Mouse (Mus musculus) neural tube, embryonic 11.5 days (tissue): Measurements from ENCODE around the gene Ehmt2. TPM values are rescaled to one million over a fixed set of nuclear protein-coding genes. Genes with fewer than 3 reads are reported as not detected.
A peak's percentile ranks its signal among the peaks of the same experiment; 100 is the strongest.

Experiments used
- ATAC-seq: fragments of 200-750 bp; cut with Nextera tagmentation; 2 replicates; pipeline ENCODE4 v1.8.0; 2017; ENCODE audit warnings: moderate number of reproducible peaks, mild to moderate bottlenecking, moderate TSS enrichment, moderate library complexity; ENCODE audit not compliant: insufficient read depth, low FRiP score, low TSS enrichment
- DNase-seq: peaks from one replicate; pipeline ENCODE4 v3.0.0-alpha.2; 2015; ENCODE audit warnings: low spot score
- H3K27ac ChIP-seq: fragments of 300-500 bp; sonication (generic); 2 replicates; pipeline ENCODE4 v1.5.1; 2014; ENCODE audit warnings: low read depth, mild to moderate bottlenecking, low read length
- H3K27me3 ChIP-seq: fragments of 300-500 bp; sonication (generic); 2 replicates; pipeline ENCODE4 v1.6.1; 2014; ENCODE audit warnings: mild to moderate bottlenecking, low read length, mixed read lengths; ENCODE audit not compliant: control insufficient read depth, insufficient read depth
- H3K36me3 ChIP-seq: fragments of 300-500 bp; sonication (generic); 2 replicates; pipeline ENCODE4 v1.6.1; 2014; ENCODE audit warnings: mild to moderate bottlenecking, low read length, moderate library complexity, mixed read lengths; ENCODE audit not compliant: control insufficient read depth, insufficient read depth
- H3K4me1 ChIP-seq: fragments of 300-500 bp; sonication (generic); 2 replicates; pipeline ENCODE4 v1.6.1; 2014; ENCODE audit warnings: low read length, mixed read lengths; ENCODE audit not compliant: control insufficient read depth, insufficient read depth
- H3K4me2 ChIP-seq: fragments of 300-500 bp; sonication (generic); 2 replicates; pipeline ENCODE4 v1.6.1; 2014; ENCODE audit warnings: low read depth, mild to moderate bottlenecking, moderate library complexity
- H3K4me3 ChIP-seq: fragments of 300-500 bp; sonication (generic); 2 replicates; pipeline ENCODE4 v1.5.1; 2014; ENCODE audit warnings: low read depth, low read length
- H3K9ac ChIP-seq: fragments of 300-500 bp; sonication (generic); 2 replicates; pipeline ENCODE4 v1.6.1; 2014; ENCODE audit warnings: mild to moderate bottlenecking, low read length
- H3K9me3 ChIP-seq: fragments of 300-500 bp; sonication (generic); 2 replicates; pipeline ENCODE4 v1.6.1; 2016; ENCODE audit warnings: low read length; ENCODE audit not compliant: control insufficient read depth
- WGBS: fragments of 180-500 bp; shearing (Covaris S2); extraction: QIAGEN DNeasy Blood & Tissue Kit; methylation state at CpG from one replicate; pipeline ENCODE4 v1.1.7; 2014; 5-methylcytosine and 5-hydroxymethylcytosine counted together
- polyA plus RNA-seq: library from polyadenylated mRNA; unstranded; fragments of >200 nt; fragmentation: Nextera tagmentation; extraction: Ambion mirVana; gene quantifications from 2 replicates; pipeline ENCODE4 v1.2.1, GENCODE M21; 2014

Ehmt2 gene
- polyA plus RNA-seq, 1 experiment from 2014 or later: 62.7 TPM

DNA sequence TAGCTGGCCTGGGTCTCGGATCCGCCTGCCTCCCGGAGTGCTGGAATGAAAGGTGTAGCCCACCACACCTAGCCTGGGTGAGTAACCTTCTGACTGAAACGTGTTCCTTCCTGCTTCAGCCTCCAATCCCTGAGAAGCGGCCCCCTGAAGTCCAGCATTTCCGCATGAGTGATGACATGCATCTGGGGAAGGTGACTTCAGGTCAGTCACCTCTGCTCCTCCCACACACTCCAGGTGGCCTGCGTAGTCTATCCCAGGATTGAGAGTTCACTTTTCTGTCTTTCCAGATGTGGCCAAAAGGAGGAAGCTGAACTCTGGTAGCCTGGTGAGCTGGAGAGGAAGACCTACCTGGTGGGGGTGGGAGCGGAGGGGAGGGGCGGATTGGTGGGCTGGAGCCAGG, 4.6 kb downstream of the Ehmt2 start:
- Histone ChIP-seq H3K4me1 (peaks cover 3% of the 10 kb centered on the region; the same call in 1 of the 2 replicates), H3K9ac (no peak overlapping the region), H3K4me2 (no peak overlapping the region), H3K4me3 (no peak overlapping the region), H3K9me3 (no peaks in the 10 kb centered on the region), H3K27ac (no peak overlapping the region), H3K27me3 (no peaks in the 10 kb centered on the region), H3K36me3 (peaks cover 37% of the 10 kb centered on the region)
- ATAC-seq: no peak
- DNase-seq: no peak
- 92% methylated on average over 9 of the region's 9 CpGs for WGBS

DNA sequence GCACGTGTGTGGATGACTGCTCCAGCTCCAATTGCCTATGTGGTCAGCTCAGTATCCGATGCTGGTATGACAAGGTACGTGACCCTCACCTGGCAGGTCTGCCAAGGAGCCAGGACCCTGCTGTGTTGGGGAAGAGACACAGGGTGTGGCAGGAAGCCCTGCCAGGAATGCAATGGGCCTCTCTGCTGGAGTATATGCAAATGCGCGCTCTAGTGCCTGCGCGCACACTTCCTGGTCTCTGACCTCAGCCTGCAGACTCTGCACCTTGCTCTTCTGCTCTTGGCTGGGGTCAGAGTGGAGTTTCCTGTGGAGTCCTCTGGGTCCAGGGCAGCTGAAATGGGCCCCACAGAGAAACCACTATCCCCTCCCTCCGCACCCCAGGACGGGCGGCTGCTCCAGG, 12.7 kb downstream of the Ehmt2 start:
- H3K27me3 ChIP-seq: no peaks in the 10 kb centered on the region
- peaks cover 57% of the 10 kb centered on the region for H3K36me3 ChIP-seq
- ATAC-seq: no peak
- H3K9ac ChIP-seq: no peak overlapping the region
- DNase-seq: no peak
- no peaks in the 10 kb centered on the region for H3K4me1 ChIP-seq
- no peak overlapping the region for H3K27ac ChIP-seq
- 93% methylated on average over 10 of the region's 10 CpGs for WGBS
- H3K4me3 ChIP-seq: no peak overlapping the region
- H3K9me3 ChIP-seq: no peaks in the 10 kb centered on the region
- H3K4me2 ChIP-seq: no peak overlapping the region

DNA sequence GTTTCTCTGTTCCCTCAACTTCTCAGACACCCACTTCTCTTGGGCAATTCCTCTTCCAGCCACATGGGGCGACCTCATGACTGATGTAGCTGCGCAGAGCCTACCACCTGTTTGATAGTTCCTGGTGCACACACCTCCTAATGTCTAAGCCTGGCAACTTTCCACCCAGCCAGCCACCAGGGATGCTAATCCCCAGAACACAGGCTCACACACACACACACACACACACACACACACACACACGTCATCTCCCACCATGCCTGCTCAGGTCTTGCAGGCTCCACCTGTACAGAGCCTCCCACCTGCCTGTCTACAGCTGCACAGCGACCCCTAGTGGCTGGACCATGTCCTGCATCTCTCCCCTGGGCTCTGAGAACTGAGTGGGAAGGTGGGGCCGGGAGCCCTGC, 13.7 kb downstream of the Ehmt2 start:
- H3K27ac ChIP-seq: no peak overlapping the region
- peak; percentile 76 for DNase-seq
- H3K27me3 ChIP-seq: no peaks in the 10 kb centered on the region
- 50% methylated on average over 5 of the region's 5 CpGs for WGBS
- H3K4me1 ChIP-seq: no peaks in the 10 kb centered on the region
- no peak overlapping the region for H3K4me2 ChIP-seq
- no peak overlapping the region for H3K9ac ChIP-seq
- H3K9me3 ChIP-seq: no peaks in the 10 kb centered on the region
- ATAC-seq: peak; percentile 39; the same call in 1 of the 2 replicates
- H3K36me3 ChIP-seq: peaks cover 49% of the 10 kb centered on the region
- H3K4me3 ChIP-seq: no peak overlapping the region

DNA sequence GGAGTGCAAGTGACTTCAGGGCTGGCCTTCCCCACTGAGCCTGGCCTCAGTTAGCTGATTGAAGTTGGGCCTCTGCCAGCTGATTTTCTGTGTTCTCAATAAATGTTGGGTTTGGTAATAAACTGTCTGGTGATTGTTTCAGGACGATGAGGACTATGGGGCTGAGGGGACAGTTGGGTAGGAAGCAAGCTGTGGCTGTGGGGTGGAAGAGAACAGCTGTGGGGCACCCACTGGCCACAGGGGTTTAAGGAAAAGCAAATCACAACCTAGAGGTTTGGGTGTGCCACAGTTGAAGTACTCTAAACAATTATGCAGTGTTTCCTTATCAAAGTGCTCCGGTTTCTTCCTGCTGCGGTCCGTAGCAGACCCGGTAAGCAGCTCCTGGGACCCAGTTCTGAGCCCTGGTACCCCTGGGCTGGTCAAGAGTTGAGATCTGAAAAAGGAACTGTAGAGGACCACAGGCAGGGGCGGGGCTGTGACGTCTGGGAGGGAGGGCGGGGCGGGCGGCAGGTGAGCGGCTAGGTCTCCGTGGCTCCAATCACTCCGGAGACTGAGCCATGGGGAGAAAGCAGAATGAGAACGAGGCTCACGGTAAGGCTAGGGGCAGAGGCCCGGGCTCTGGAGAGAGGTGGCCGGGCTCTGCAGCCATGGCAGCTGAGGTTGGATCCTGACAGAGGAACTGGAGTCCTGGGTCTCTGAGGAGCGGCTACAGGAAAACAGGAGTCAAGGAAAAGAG, 15.8 kb downstream of the Ehmt2 start, which contains the start of gene Slc44a4:
Gene Slc44a4, plus strand, starts transcription at position 537 of the 736 bp plus-strand sequence.
- ATAC-seq (no peak), DNase-seq (no peak)
- WGBS: 34% methylated on average over 18 of the region's 18 CpGs
- Histone ChIP-seq H3K27me3 (no peaks in the 10 kb centered on the region), H3K9ac (peak within 1 kb of the TSS; percentile 6; the same call in 1 of the 2 replicates), H3K27ac (no peak within 1 kb of the TSS), H3K36me3 (peaks cover 32% of the 10 kb centered on the region), H3K9me3 (no peaks in the 10 kb centered on the region), H3K4me2 (no peak within 1 kb of the TSS), H3K4me3 (no peak within 1 kb of the TSS), H3K4me1 (no peaks in the 10 kb centered on the region)

DNA sequence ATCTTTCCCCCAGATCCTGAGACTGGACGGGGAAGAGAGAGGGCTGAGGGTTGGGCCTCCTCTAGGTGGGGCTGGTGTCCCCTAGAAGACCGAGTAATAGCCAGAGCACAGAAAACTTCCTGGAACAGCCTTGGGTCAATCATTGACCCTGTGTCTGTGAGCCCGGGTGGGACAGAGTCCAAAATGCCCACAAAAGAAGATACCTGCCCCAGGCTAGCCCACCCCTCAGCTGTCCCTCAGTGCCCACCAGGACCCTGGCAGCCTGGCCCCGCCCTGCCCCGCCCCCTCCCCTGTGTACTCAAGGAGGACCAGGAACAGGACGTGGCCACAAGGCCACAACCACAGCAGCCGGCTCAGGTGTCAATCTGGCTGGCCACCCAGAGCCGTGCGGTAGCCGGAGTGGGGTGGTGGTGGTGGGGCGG, 17.2 kb downstream of the Ehmt2 start:
- no peak overlapping the region for H3K27ac ChIP-seq
- no peak overlapping the region; the same call in 1 of the 2 replicates for H3K9ac ChIP-seq
- H3K4me3 ChIP-seq: no peak overlapping the region
- no peak for DNase-seq
- no peaks in the 10 kb centered on the region for H3K4me1 ChIP-seq
- no peaks in the 10 kb centered on the region for H3K9me3 ChIP-seq
- no peak overlapping the region for H3K4me2 ChIP-seq
- peaks cover 25% of the 10 kb centered on the region for H3K36me3 ChIP-seq
- WGBS: 19% methylated on average over 11 of the region's 11 CpGs
- H3K27me3 ChIP-seq: no peaks in the 10 kb centered on the region
- ATAC-seq: no peak

DNA sequence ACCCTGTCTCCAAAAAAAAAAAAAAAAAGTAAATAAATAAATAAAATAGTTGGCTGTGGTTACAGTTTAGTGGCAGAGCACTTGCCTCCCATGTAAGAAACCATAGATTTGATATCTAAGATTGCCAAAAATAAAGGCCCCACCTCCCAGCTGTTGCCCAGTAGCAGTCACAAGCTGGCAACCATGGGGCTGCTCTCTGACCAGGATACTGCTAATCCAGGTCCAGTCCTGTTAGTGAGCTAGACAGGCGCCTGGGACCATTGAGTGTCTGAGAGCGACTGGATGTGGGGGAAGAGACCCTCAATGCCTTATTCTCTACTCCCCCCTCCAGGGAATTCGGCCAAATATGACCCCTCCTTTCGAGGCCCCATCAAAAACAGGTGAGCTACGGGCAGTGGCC, 18.0 kb downstream of the Ehmt2 start:
- Histone ChIP-seq H3K9ac (no peak overlapping the region), H3K9me3 (no peaks in the 10 kb centered on the region), H3K27me3 (no peaks in the 10 kb centered on the region), H3K4me1 (no peaks in the 10 kb centered on the region), H3K27ac (no peak overlapping the region), H3K4me2 (no peak overlapping the region), H3K36me3 (peaks cover 17% of the 10 kb centered on the region), H3K4me3 (no peak overlapping the region)
- ATAC-seq: no peak
- no peak for DNase-seq
- WGBS: 84% methylated on average over 5 of the region's 5 CpGs

DNA sequence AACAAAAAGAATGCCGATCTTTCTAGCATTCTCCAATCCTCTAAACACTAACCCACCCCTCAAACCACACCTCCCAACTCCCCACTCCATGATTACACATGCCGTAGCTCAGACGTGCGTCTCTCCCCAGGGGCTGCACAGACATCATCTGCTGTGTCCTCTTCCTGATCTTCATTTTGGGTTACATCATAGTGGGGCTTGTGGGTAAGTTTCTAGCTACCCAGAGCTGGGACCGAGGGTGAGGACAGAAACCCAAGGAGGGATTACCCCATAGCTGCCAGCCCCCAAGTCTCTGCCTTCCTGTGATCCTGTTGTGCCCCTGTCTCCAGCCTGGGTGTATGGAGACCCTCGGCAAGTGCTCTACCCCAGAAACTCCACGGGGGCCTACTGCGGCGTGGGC, 18.9 kb downstream of the Ehmt2 start:
- ATAC-seq (no peak), DNase-seq (no peak)
- WGBS: 85% methylated on average over 9 of the region's 9 CpGs

DNA sequence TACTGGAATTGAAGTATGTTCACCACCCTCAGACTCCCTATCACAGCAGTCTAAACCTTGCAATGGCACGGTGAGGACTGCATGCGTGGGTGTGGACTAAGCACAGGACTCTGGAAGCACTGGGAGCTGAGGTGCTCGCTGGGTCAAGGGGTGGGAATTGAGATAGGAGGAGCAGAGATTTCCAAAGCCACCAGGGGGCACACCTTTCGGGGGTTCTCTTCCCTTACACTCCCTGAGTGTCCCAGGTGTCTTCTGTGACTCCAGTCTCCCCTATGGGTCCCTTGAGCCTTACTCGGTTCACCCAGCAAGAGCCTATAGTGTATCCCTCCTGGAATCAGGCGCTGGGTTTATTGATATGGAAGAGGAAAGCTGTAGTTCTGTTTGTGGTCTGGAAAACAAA, 24.7 kb downstream of the Ehmt2 start:
- DNase-seq: no peak
- ATAC-seq: no peak

More for the DNA sequence above, 18.9 kb downstream of the Ehmt2 start:
- Histone ChIP-seq H3K27me3 (no peaks in the 10 kb centered on the region), H3K9ac (no peak overlapping the region; the same call in 1 of the 2 replicates), H3K36me3 (peaks cover 9% of the 10 kb centered on the region), H3K9me3 (no peaks in the 10 kb centered on the region), H3K4me3 (no peak overlapping the region), H3K4me1 (no peaks in the 10 kb centered on the region), H3K4me2 (no peak overlapping the region), H3K27ac (no peak overlapping the region)

DNA sequence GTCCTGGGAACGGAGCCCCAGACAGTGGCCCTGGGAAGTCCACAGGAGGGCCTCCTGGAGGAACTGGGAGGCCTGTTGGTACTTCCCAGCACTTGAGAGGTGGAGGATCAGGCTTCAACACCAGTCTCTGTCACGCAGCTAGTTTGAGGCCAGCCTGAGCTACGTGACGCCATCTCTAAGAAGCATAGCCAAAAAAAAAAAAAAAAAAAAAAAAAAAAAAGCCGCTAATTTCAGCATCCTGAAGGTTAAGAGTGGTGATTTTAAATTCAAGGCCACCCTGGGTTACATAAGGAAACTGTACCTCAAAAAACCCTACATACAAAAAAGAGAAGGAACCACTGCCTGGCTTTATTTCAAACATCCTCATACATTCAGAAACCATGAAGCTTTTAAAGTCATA, 26.0 kb downstream of the Ehmt2 start:
- no peaks in the 10 kb centered on the region for H3K4me1 ChIP-seq
- DNase-seq: no peak
- no peak overlapping the region for H3K9ac ChIP-seq
- H3K4me3 ChIP-seq: no peak overlapping the region
- no peaks in the 10 kb centered on the region for H3K27me3 ChIP-seq
- ATAC-seq: no peak
- H3K27ac ChIP-seq: no peak overlapping the region
- H3K4me2 ChIP-seq: no peak overlapping the region
- no peaks in the 10 kb centered on the region for H3K9me3 ChIP-seq
- H3K36me3 ChIP-seq: no peaks in the 10 kb centered on the region
- 76% methylated on average over 5 of the region's 5 CpGs for WGBS

More for the DNA sequence above, 24.7 kb downstream of the Ehmt2 start:
- Histone ChIP-seq H3K4me2 (no peak overlapping the region), H3K4me1 (no peaks in the 10 kb centered on the region), H3K27me3 (no peaks in the 10 kb centered on the region), H3K36me3 (no peaks in the 10 kb centered on the region), H3K27ac (no peak overlapping the region), H3K4me3 (no peak overlapping the region), H3K9me3 (no peaks in the 10 kb centered on the region), H3K9ac (no peak overlapping the region)
- 48% methylated on average over 6 of the region's 6 CpGs for WGBS
